Mouse (Mus musculus): ENCODE data around the gene Svip.

- TF ChIP-seq CTCF (IDR thresholded peaks at IDR 0.05; ENCODE audit: control insufficient read depth, insufficient read depth, insufficient read length) (no peak), MAX (IDR thresholded peaks at IDR 0.05) (no peak), USF1 (IDR thresholded peaks at IDR 0.05; ENCODE audit: low read depth) (no peak), CEBPB (IDR thresholded peaks at IDR 0.05; ENCODE audit: low read depth) (no peak), MYOD1 (IDR thresholded peaks at IDR 0.05; ENCODE audit: control insufficient read depth, insufficient read length, low read depth) (no peak), MYOG (IDR thresholded peaks at IDR 0.05; ENCODE audit: control insufficient read depth, extremely low read depth, insufficient read length) (no peak)
Observed at GRCm38 (mm10) chr7:51972252-51972855, 33.5 kb downstream of the Svip start.

All from C2C12 (cell line).